Mouse (Mus musculus) forebrain, embryonic 10.5 days (tissue): ENCODE data around the gene Rab4b. TPM values are rescaled to one million over a fixed set of nuclear protein-coding genes. Genes with fewer than 3 reads are reported as not detected.

Experiments
- DNase-seq: peaks from one replicate; pipeline ENCODE4 v3.0.0-alpha.2; 2017; ENCODE audit warnings: low spot score; ENCODE audit errors: extremely low spot score
- H3K27ac ChIP-seq: fragments of 300-500 bp; sonication (generic); 2 replicates; pipeline ENCODE4 v1.5.1; 2016; ENCODE audit warnings: mild to moderate bottlenecking
- H3K27me3 ChIP-seq: fragments of 300-500 bp; sonication (generic); 2 replicates; pipeline ENCODE4 v1.6.1; 2016; ENCODE audit warnings: mild to moderate bottlenecking; ENCODE audit not compliant: poor library complexity, severe bottlenecking
- H3K36me3 ChIP-seq: fragments of 300-500 bp; sonication (generic); replicated peaks from 2 replicates; pipeline ENCODE4 v1.6.1; 2016; ENCODE audit warnings: mild to moderate bottlenecking, moderate library complexity
- H3K4me1 ChIP-seq: fragments of 300-500 bp; sonication (generic); 2 replicates; pipeline ENCODE4 v1.6.1; 2016
- H3K4me3 ChIP-seq: fragments of 300-500 bp; sonication (generic); 2 replicates; pipeline ENCODE4 v1.5.1; 2016; ENCODE audit warnings: mild to moderate bottlenecking, moderate library complexity
- H3K9me3 ChIP-seq: fragments of 300-500 bp; sonication (generic); 2 replicates; pipeline ENCODE4 v1.6.1; 2016; ENCODE audit warnings: mild to moderate bottlenecking, moderate library complexity
- WGBS: fragments of 180-500 bp; shearing (Covaris S2); methylation state at CpG from one replicate; pipeline ENCODE4 v1.1.7; 2016; 5-methylcytosine and 5-hydroxymethylcytosine counted together
- microRNA counts: library from miRNA; unstranded; fragments of <30 nt; microRNA quantifications from one replicate; lab custom pipeline; 2017
- microRNA-seq: library from miRNA; unstranded; fragments of <30 nt; microRNA quantifications from one replicate; pipeline ENCODE4, GENCODE M21; 2017
- polyA plus RNA-seq: library from polyadenylated mRNA; unstranded; fragments of >200 nt; fragmentation: Nextera tagmentation; extraction: Ambion mirVana; gene quantifications from 2 replicates; pipeline ENCODE4 v1.2.1, GENCODE M21; 2016

Rab4b gene
- polyA plus RNA-seq, 1 experiment from 2014 or later, result 56.3 TPM

DNA sequence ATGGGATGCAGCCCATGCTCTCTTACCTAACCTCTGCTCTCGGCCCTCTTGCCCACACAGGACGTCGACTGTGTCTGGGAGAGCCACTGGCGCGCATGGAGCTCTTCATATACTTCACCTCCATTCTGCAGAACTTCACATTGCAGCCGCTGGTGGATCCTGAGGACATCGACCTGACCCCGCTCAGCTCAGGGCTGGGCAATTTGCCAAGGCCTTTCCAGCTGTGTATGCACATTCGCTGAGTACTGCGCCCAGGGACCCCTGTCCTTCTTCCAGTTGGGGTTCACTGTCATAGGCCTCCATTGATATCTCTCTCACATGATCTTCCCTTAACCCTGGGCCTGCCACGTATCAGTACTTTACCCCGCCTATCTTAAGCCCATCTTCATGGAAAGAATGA lies 45.5 kb downstream of the Rab4b start:
- no peak overlapping the region for H3K27ac ChIP-seq
- no peak overlapping the region for H3K4me3 ChIP-seq
- no peaks in the 10 kb centered on the region for H3K4me1 ChIP-seq
- WGBS, result 81% methylated on average over 12 of the region's 12 CpGs
- peaks cover 6% of the 10 kb centered on the region; the same call in 1 of the 2 replicates for H3K9me3 ChIP-seq
- H3K27me3 ChIP-seq, result no peaks in the 10 kb centered on the region
- no peaks in the 10 kb centered on the region for H3K36me3 ChIP-seq
- DNase-seq, result no peak

- H3K27ac ChIP-seq, result no peak overlapping the region
- H3K36me3 ChIP-seq, result no peaks in the 10 kb centered on the region
- H3K9me3 ChIP-seq, result peaks cover 6% of the 10 kb centered on the region; the same call in 1 of the 2 replicates
- H3K27me3 ChIP-seq, result no peaks in the 10 kb centered on the region
- H3K4me3 ChIP-seq, result no peak overlapping the region
- H3K4me1 ChIP-seq, result no peaks in the 10 kb centered on the region
- DNase-seq, result peak; percentile 56
- WGBS, result 14% methylated on average over 10 of the region's 10 CpGs
These were observed 46.1 kb downstream of the Rab4b start for GRCm38 (mm10) chr7:27132588-27132987.

- no peaks in the 10 kb centered on the region for H3K27me3 ChIP-seq
- H3K27ac ChIP-seq, result no peak overlapping the region
- H3K9me3 ChIP-seq, result peaks cover 6% of the 10 kb centered on the region; the same call in 1 of the 2 replicates
- no peak for DNase-seq
- no peaks in the 10 kb centered on the region for H3K36me3 ChIP-seq
- H3K4me3 ChIP-seq, result no peak overlapping the region
- H3K4me1 ChIP-seq, result no peaks in the 10 kb centered on the region
- 64% methylated on average over 2 of the region's 2 CpGs for WGBS
These were observed 47.3 kb downstream of the Rab4b start for GRCm38 (mm10) chr7:27131387-27131786.

- 90% methylated on average over 22 of the region's 22 CpGs for WGBS
- Histone ChIP-seq H3K4me3 (no peak overlapping the region), H3K4me1 (no peaks in the 10 kb centered on the region), H3K36me3 (no peaks in the 10 kb centered on the region), H3K9me3 (peaks cover 6% of the 10 kb centered on the region; the same call in 1 of the 2 replicates), H3K27ac (no peak overlapping the region), H3K27me3 (no peaks in the 10 kb centered on the region)
- DNase-seq, result no peak
These were observed 48.0 kb downstream of the Rab4b start for GRCm38 (mm10) chr7:27130521-27131370.

DNA sequence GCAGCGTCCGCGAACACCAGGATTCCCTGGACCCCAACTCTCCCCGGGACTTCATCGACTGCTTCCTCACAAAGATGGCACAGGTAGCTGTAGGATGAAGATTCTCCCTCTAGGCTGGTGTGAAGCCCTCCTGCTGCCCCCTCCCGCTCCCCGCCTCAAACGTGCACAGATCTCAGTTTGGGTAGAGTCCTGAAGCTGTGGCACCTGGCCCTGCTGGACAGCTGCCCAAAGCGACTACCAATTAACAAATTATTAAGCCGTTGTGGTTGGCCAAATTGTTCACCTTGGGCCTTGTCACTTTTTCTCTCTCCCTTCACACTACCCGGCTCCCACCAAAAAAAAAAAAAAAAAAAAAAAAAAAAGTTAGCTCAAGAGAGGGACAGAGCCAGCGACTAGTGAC lies 48.9 kb downstream of the Rab4b start:
- Histone ChIP-seq H3K4me1 (no peaks in the 10 kb centered on the region), H3K36me3 (no peaks in the 10 kb centered on the region), H3K27me3 (no peaks in the 10 kb centered on the region), H3K27ac (no peak overlapping the region), H3K4me3 (no peak overlapping the region), H3K9me3 (peaks cover 6% of the 10 kb centered on the region; the same call in 1 of the 2 replicates)
- no peak for DNase-seq
- 91% methylated on average over 12 of the region's 12 CpGs for WGBS

DNA sequence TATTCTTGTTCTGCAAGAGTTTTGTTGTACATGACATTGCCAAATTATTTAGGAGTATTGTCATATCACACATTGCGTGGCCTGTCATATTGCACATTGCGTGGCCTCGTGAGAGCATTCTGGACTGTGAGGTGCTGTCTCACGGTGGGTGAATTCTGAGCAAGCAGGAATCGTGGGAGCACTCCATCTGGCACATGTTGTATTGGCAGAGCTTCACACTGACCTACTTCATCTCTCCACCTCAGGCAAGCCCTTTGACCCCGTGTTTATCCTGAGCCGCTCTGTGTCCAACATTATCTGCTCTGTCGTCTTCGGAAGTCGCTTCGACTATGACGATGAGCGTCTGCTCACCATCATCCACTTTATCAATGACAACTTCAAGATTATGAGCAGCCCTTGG lies 49.8 kb downstream of the Rab4b start:
- Histone ChIP-seq H3K9me3 (peaks cover 6% of the 10 kb centered on the region; the same call in 1 of the 2 replicates), H3K36me3 (no peaks in the 10 kb centered on the region), H3K27me3 (no peaks in the 10 kb centered on the region), H3K4me3 (no peak overlapping the region), H3K27ac (no peak overlapping the region), H3K4me1 (no peaks in the 10 kb centered on the region)
- WGBS, result 92% methylated on average over 13 of the region's 13 CpGs
- DNase-seq, result no peak

DNA sequence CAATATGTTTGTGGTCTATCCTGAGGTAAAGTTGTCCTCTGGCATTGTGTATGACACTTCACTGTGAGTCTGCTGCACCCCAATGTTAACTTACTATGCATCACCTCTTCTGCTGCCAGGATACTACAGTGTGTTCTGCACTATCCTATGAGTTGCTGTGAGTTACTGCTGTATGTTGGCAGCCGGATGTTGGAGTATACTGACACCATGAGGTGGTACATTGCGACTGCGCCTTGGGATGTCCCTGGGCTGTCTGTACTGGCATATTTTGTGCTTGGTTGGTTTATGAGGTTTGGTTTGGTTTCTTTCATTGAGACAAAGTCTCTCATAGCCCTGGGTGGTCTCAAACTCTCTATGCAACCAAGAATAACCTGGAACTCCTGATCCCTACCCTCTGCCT lies 50.5 kb downstream of the Rab4b start:
- Histone ChIP-seq H3K9me3 (peaks cover 6% of the 10 kb centered on the region; the same call in 1 of the 2 replicates), H3K27me3 (no peaks in the 10 kb centered on the region), H3K4me1 (no peaks in the 10 kb centered on the region), H3K4me3 (no peak overlapping the region), H3K36me3 (no peaks in the 10 kb centered on the region), H3K27ac (no peak overlapping the region)
- no peak for DNase-seq
- 54% methylated on average over 3 of the region's 3 CpGs for WGBS

- no peaks in the 10 kb centered on the region for H3K4me1 ChIP-seq
- no peak for DNase-seq
- WGBS, result 82% methylated on average over 4 of the region's 4 CpGs
- H3K9me3 ChIP-seq, result no peaks in the 10 kb centered on the region
- no peak overlapping the region for H3K4me3 ChIP-seq
- H3K27ac ChIP-seq, result no peak overlapping the region
- no peaks in the 10 kb centered on the region for H3K36me3 ChIP-seq
- H3K27me3 ChIP-seq, result no peaks in the 10 kb centered on the region
These were observed 53.7 kb downstream of the Rab4b start for GRCm38 (mm10) chr7:27124969-27125368.

GRCm38 (mm10) chr7:27124305-27124832 lies 54.3 kb downstream of the Rab4b start:
- no peak for DNase-seq

DNA sequence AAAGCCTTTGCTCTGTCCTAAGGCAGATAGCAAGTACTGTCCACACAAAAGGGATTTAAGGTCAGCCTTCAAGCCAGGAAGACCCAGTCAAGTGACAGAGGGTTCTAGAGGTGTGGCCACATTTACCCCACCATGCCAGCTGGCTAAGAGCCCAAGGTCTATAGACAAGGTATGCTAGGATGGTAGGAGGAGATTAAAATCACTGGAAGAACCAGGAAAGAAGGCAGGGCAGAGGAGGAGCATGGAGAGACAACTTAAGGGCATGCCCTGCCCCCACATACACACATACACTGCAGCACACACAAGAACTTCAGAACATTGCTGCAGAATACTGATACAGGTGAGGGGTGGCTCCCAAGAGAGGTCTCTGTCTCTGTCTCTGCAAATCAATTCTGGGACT lies 59.0 kb downstream of the Rab4b start, which contains the start of gene Cyp2f2:
Cyp2f2 (plus strand) TSS at position 234 of the 400 bp plus-strand sequence.
- Histone ChIP-seq H3K9me3 (no peaks in the 10 kb centered on the region), H3K4me3 (no peak within 1 kb of the TSS), H3K27ac (no peak within 1 kb of the TSS), H3K36me3 (no peaks in the 10 kb centered on the region), H3K27me3 (no peaks in the 10 kb centered on the region), H3K4me1 (no peaks in the 10 kb centered on the region)
- no peak for DNase-seq

More at GRCm38 (mm10) chr7:27124305-27124832, 54.3 kb downstream of the Rab4b start:
- Histone ChIP-seq H3K4me3 (no peak overlapping the region), H3K4me1 (no peaks in the 10 kb centered on the region), H3K9me3 (no peaks in the 10 kb centered on the region), H3K27me3 (no peaks in the 10 kb centered on the region), H3K36me3 (no peaks in the 10 kb centered on the region), H3K27ac (no peak overlapping the region)
- 79% methylated on average over 5 of the region's 5 CpGs for WGBS

MicroRNA genes within 50 kb of the gene (microRNA counts, 519-probe panel; counts per million panel counts)
- 341 counts per million, percentile 65 among the panel's probes with 10 or more counts for microRNA mmu-miR-1191 (lab: Ali Mortazavi, UCI)

Small RNA genes lying within 50 kb of the gene (microRNA-seq; reads per million reads assigned to microRNA genes)
- 12.6 reads per million, percentile 24 among the genes with 10 or more reads in this experiment for gene Mir1191
- gene Mir3101, result 0.90 reads per million

Other genes with a start within 250 kb of the Rab4b start
- gene Cyp2a22, start 239.5 kb downstream of the Rab4b start, polyA plus RNA-seq, result not detected in 2 replicates
- not detected in 2 replicates for gene Cyp2a12, start 149.8 kb downstream of the Rab4b start, polyA plus RNA-seq
- not detected in 2 replicates for gene Cyp2f2, start 59.0 kb downstream of the Rab4b start, polyA plus RNA-seq
- 0.12 and 0.16 TPM in 2 replicates for gene Cyp2t4, start 25.2 kb downstream of the Rab4b start, polyA plus RNA-seq
- gene Egln2, start 12.1 kb downstream of the Rab4b start, polyA plus RNA-seq, result 73.7 and 74.0 TPM in 2 replicates
- not detected in 2 replicates for gene Gm21983, start 2.2 kb upstream of the Rab4b start, polyA plus RNA-seq
- gene Mia, start 2.3 kb upstream of the Rab4b start, polyA plus RNA-seq, result 1.1 and 1.7 TPM in 2 replicates
- gene BC024978, start 16.9 kb upstream of the Rab4b start, polyA plus RNA-seq, result 4.1 and 4.3 TPM in 2 replicates
- gene Snrpa, start 17.4 kb upstream of the Rab4b start, polyA plus RNA-seq, result 418 and 425 TPM in 2 replicates
- 4.4 and 5.3 TPM in 2 replicates for gene Itpkc, start 49.8 kb upstream of the Rab4b start, polyA plus RNA-seq
- 24.1 and 24.4 TPM in 2 replicates for gene Coq8b, start 54.1 kb upstream of the Rab4b start, polyA plus RNA-seq
- gene Numbl, start 79.5 kb upstream of the Rab4b start, polyA plus RNA-seq, result 13.6 and 15.6 TPM in 2 replicates
- 8.5 and 11.1 TPM in 2 replicates for gene Ltbp4, start 158.8 kb upstream of the Rab4b start, polyA plus RNA-seq
- 62.4 and 67.7 TPM in 2 replicates for gene Shkbp1, start 177.1 kb upstream of the Rab4b start, polyA plus RNA-seq
- 1.4 TPM in 1 of 2 replicates, not detected in the other for gene Gm20479, start 178.5 kb upstream of the Rab4b start, polyA plus RNA-seq